Mouse (Mus musculus) frontal cortex, adult 2 months (tissue): ENCODE measurements around the gene Gucy2f. TPM values are rescaled to one million over a fixed set of nuclear protein-coding genes. Genes with fewer than 3 reads are reported as not detected.

Source experiments
- polyA plus RNA-seq: library from polyadenylated mRNA; depleted of rRNA; stranded (reverse); fragments of >200 nt; gene quantifications from 2 replicates; pipeline ENCODE4 v1.2.3, GENCODE M21; 2012; rRNA removed

The Gucy2f gene
- polyA plus RNA-seq, 1 experiment, result 0.56 TPM

Other genes starting within 250 kb of the Gucy2f start
- 21.1 and 22.0 TPM in 2 replicates for gene Nxt2, start 29.8 kb upstream of the Gucy2f start, polyA plus RNA-seq
- gene Kcne1l, start 109.4 kb upstream of the Gucy2f start, polyA plus RNA-seq, result 15.5 and 16.5 TPM in 2 replicates
- 23.8 and 28.9 TPM in 2 replicates for gene Acsl4, start 193.6 kb upstream of the Gucy2f start, polyA plus RNA-seq